Mouse (Mus musculus) lung, postnatal 0 days (tissue): Measurements from ENCODE around the gene 6030408B16Rik. TPM values are rescaled to one million over a fixed set of nuclear protein-coding genes. Genes with fewer than 3 reads are reported as not detected.
A peak's percentile ranks its signal among the peaks of the same experiment; 100 is the strongest.

Experiments used
- ATAC-seq: fragments of 200-750 bp; cut with Nextera tagmentation; 2 replicates; pipeline ENCODE4 v1.8.0; 2017; ENCODE audit warnings: moderate library complexity
- DNase-seq: peaks from one replicate; pipeline ENCODE4 v3.0.0-alpha.2; 2016; ENCODE audit warnings: low spot score
- H3K27ac ChIP-seq: fragments of 300-500 bp; sonication (generic); 2 replicates; pipeline ENCODE4 v1.5.1; 2014; ENCODE audit warnings: antibody characterized with exemption, mild to moderate bottlenecking, low read length, mixed read lengths
- H3K27me3 ChIP-seq: fragments of 300-500 bp; sonication (generic); replicated peaks from 2 replicates; pipeline ENCODE4 v1.6.1; 2014; ENCODE audit warnings: low read length, mixed read lengths; ENCODE audit not compliant: insufficient read depth
- H3K36me3 ChIP-seq: fragments of 300-500 bp; sonication (generic); 2 replicates; pipeline ENCODE4 v1.6.1; 2014; ENCODE audit warnings: low read length, mixed read lengths; ENCODE audit not compliant: insufficient read depth
- H3K4me1 ChIP-seq: fragments of 300-500 bp; sonication (generic); 2 replicates; pipeline ENCODE4 v1.6.1; 2014; ENCODE audit warnings: antibody characterized with exemption, low read depth, low read length, mixed read lengths; ENCODE audit not compliant: insufficient read depth
- H3K4me2 ChIP-seq: fragments of 300-500 bp; sonication (generic); replicated peaks from 2 replicates; pipeline ENCODE4 v1.6.1; 2014; ENCODE audit warnings: low read depth, mild to moderate bottlenecking, low read length, moderate library complexity, mixed read lengths
- H3K4me3 ChIP-seq: fragments of 300-500 bp; sonication (generic); 2 replicates; pipeline ENCODE4 v1.5.1; 2014; ENCODE audit warnings: low read depth, low read length
- H3K9ac ChIP-seq: fragments of 300-500 bp; sonication (generic); replicated peaks from 2 replicates; pipeline ENCODE4 v1.6.1; 2014; ENCODE audit warnings: low read depth, mild to moderate bottlenecking
- H3K9me3 ChIP-seq: fragments of 300-500 bp; sonication (generic); 2 replicates; pipeline ENCODE4 v1.6.1; 2016; ENCODE audit warnings: low read length, mixed read lengths
- CTCF ChIP-seq: IDR thresholded peaks from 2 replicates; pipeline ENCODE4 v1.5.1; 2016; ENCODE audit warnings: antibody characterized with exemption, mild to moderate bottlenecking
- EP300 ChIP-seq: IDR thresholded peaks from 2 replicates; pipeline ENCODE4 v1.6.1; 2016; ENCODE audit warnings: antibody characterized with exemption, mild to moderate bottlenecking, control low read depth
- WGBS: fragments of 180-500 bp; shearing (Covaris S2); extraction: QIAGEN DNeasy Blood & Tissue Kit; methylation state at CpG from one replicate; pipeline ENCODE4 v1.1.7; 2014; 5-methylcytosine and 5-hydroxymethylcytosine counted together
- polyA plus RNA-seq: library from polyadenylated mRNA; unstranded; fragments of >200 nt; fragmentation: Nextera tagmentation; extraction: Ambion mirVana; gene quantifications from 2 replicates; pipeline ENCODE4 v1.2.1, GENCODE M21; 2015

The 6030408B16Rik gene
- polyA plus RNA-seq, 1 experiment from 2014 or later, result 74.9 TPM

DNA sequence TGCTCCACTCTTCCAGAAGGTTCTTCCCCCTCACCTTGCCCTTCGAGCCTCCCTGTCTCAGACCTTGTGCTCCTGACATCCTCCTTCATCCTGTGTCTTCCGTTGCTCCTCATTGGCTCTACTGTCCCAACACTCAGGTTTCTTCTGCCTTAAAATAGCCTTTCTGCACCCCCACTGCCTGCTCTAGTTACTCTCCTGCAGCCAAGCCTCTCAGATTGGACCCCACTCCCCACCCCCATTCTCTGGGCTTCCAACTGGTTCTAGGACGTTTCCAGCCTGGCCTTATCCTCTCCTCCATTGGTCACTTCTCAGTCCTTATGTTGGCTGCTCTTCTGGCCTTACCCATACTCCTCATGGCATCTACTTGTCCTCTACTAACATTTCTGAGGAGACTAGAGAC, 9.2 kb downstream of the 6030408B16Rik start:
- no peak overlapping the region for H3K27ac ChIP-seq
- no peaks in the 10 kb centered on the region for H3K9me3 ChIP-seq
- no peak overlapping the region for H3K4me2 ChIP-seq
- WGBS, result 83% methylated on average over 3 of the region's 3 CpGs
- ATAC-seq, result no peak
- no peak overlapping the region for H3K9ac ChIP-seq
- no peaks in the 10 kb centered on the region for H3K4me1 ChIP-seq
- no peaks in the 10 kb centered on the region for H3K36me3 ChIP-seq
- DNase-seq, result no peak
- no peaks in the 10 kb centered on the region for H3K27me3 ChIP-seq
- TF ChIP-seq CTCF, result no peak
- TF ChIP-seq EP300, result no peak
- H3K4me3 ChIP-seq, result no peak overlapping the region

DNA sequence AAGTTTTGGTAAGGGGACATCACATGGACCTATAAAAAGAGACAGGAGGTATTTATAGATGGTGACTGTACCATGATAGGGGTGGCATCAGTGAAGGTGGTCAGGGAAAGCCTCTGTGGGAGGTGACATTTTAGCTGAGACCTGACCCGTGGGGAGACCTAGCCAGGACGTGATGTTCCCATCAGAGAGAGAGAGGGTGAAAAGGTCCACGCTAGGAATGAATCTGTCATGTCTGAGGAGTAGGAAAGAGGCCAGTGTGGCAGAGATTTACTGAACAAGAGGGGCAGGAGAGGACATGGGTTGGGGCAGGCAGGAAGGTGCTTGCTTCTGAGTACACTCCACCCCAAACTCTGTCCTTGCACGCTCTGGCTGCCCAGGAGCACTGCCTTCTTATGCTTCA, 10.8 kb downstream of the 6030408B16Rik start:
- TF ChIP-seq EP300 (no peak), CTCF (no peak)

DNA sequence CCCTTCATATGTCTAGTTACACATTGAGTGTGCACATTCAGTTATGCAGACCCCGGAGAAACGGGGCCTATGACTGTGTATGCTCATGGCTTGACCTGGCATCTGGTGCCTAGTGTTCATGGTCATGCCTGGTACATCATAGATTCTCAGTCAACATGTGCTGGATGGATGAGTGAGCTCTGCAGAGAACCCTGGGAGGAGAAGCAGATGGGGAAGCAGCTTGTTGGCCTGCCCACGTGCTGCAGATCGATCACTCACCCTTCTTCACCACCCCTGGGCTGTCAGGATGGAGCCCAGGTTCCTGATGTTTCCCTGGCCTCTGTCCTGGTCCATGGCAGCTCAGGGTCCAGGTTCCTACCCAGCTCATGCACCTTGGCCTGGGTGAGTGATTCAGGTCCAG, 13.4 kb downstream of the 6030408B16Rik start:
- no peak overlapping the region for H3K9ac ChIP-seq
- no peak overlapping the region for H3K27ac ChIP-seq
- TF ChIP-seq CTCF, result no peak
- no peak for TF ChIP-seq EP300
- 84% methylated on average over 4 of the region's 4 CpGs for WGBS
- no peaks in the 10 kb centered on the region for H3K36me3 ChIP-seq
- no peaks in the 10 kb centered on the region for H3K9me3 ChIP-seq
- no peaks in the 10 kb centered on the region for H3K27me3 ChIP-seq
- ATAC-seq (no peak), DNase-seq (no peak)
- H3K4me1 ChIP-seq, result no peaks in the 10 kb centered on the region; the same call in 1 of the 2 replicates
- no peak overlapping the region for H3K4me2 ChIP-seq
- no peak overlapping the region for H3K4me3 ChIP-seq

More for the DNA sequence above, 10.8 kb downstream of the 6030408B16Rik start:
- H3K4me3 ChIP-seq, result no peak overlapping the region
- H3K9me3 ChIP-seq, result no peaks in the 10 kb centered on the region
- no peak for ATAC-seq
- DNase-seq, result no peak
- no peaks in the 10 kb centered on the region for H3K36me3 ChIP-seq
- no peak overlapping the region for H3K27ac ChIP-seq
- H3K4me2 ChIP-seq, result no peak overlapping the region
- no peaks in the 10 kb centered on the region for H3K4me1 ChIP-seq
- H3K27me3 ChIP-seq, result no peaks in the 10 kb centered on the region
- WGBS, result 79% methylated on average over 4 of the region's 4 CpGs
- no peak overlapping the region for H3K9ac ChIP-seq

DNA sequence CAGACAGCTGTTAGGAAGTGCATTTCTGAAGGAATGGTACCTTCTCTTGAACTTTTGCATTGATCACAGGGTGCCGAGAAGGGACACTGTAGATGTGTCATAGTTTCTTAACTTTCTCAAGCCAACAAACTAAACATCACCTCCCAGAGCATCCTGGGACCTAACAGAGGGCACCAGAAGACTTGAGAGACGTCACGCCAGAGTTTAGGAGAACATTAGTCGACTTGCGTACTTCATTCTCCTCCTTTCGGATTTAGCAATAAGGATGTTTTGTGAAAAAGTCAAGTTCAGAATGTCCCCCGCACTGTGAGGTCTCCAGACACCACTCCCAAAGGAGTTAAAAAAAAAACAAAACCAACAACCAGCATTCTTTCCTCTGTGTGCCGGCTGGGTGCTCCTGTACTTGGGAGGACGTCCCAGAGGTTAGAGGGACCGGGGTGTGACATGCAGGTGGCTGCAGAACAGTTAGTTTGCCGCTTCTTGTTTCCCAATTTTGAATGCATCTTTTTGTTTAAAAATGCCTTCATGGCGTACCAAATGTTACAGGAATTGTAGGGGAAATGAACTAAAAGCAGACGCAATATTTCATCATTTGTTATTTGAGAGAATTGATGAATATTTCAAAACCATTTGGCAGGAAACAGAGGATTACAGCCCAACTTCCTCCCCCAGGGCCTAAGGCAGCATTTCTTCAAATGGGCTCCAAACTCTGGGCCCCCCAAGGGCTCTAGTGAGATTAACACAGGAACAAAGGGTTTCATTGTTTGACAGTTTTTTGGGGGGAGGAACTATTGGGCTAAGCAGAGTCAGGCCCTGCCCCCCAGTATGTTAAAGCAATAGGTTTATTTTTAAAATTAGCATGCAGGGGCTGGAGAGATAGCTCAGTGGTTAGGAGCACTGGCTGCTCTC, 15.7 kb downstream of the 6030408B16Rik start:
- DNase-seq (peak; percentile 90), ATAC-seq (peak; percentile 77)
- Histone ChIP-seq H3K4me3 (no peak overlapping the region), H3K9me3 (no peaks in the 10 kb centered on the region), H3K4me1 (no peaks in the 10 kb centered on the region; the same call in 1 of the 2 replicates), H3K9ac (no peak overlapping the region), H3K4me2 (no peak overlapping the region), H3K36me3 (no peaks in the 10 kb centered on the region), H3K27ac (peak overlapping the region; percentile 76), H3K27me3 (no peaks in the 10 kb centered on the region)
- TF ChIP-seq EP300 (peak; percentile 76), CTCF (no peak)
- WGBS, result 40% methylated on average over 13 of the region's 13 CpGs

DNA sequence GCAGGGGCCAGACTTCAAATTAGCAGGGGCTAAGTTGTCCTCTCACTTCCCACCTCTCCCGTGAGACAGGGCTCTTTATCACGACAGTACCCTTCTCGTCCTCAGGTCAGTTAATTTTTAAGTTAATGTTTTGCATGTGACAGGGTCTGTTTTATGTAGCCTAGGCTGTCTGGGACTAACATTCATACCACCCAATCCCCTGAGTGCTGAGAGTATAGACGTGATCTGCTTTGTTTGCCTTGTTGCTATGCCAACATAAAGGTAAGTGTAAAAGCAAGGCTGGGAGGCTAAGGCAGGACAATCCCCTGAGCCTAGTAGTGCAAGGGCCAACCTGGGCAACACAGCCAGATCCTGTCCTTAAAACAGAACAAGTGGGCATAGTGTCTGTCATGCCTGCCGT, 16.5 kb downstream of the 6030408B16Rik start:
- TF ChIP-seq EP300 (no peak), CTCF (no peak)
- no peak overlapping the region for H3K4me2 ChIP-seq
- no peaks in the 10 kb centered on the region for H3K9me3 ChIP-seq
- 32% methylated on average over 5 of the region's 5 CpGs for WGBS
- no peaks in the 10 kb centered on the region; the same call in 1 of the 2 replicates for H3K4me1 ChIP-seq
- no peaks in the 10 kb centered on the region for H3K27me3 ChIP-seq
- no peak for DNase-seq
- H3K27ac ChIP-seq, result peak overlapping the region; percentile 15; the same call in 1 of the 2 replicates
- no peak overlapping the region for H3K9ac ChIP-seq
- peak; percentile 11; the same call in 1 of the 2 replicates for ATAC-seq
- H3K4me3 ChIP-seq, result no peak overlapping the region
- no peaks in the 10 kb centered on the region for H3K36me3 ChIP-seq

- no peak overlapping the region for H3K27ac ChIP-seq
These were observed 18.2 kb downstream of the 6030408B16Rik start for GRCm38 (mm10) chr15:101311087-101311770.

More at GRCm38 (mm10) chr15:101311087-101311770, 18.2 kb downstream of the 6030408B16Rik start:
- Histone ChIP-seq H3K4me1 (no peaks in the 10 kb centered on the region; the same call in 1 of the 2 replicates), H3K9me3 (no peaks in the 10 kb centered on the region), H3K27me3 (no peaks in the 10 kb centered on the region), H3K36me3 (no peaks in the 10 kb centered on the region), H3K4me3 (no peak overlapping the region), H3K9ac (no peak overlapping the region), H3K4me2 (no peak overlapping the region)
- ATAC-seq, result no peak
- no peak for DNase-seq
- no peak for TF ChIP-seq CTCF
- no peak for TF ChIP-seq EP300
- WGBS, result 45% methylated on average over 13 of the region's 15 CpGs
